Mouse (Mus musculus) hindbrain, embryonic 11.5 days (tissue): ENCODE data around the gene Hsd11b2. TPM values are rescaled to one million over a fixed set of nuclear protein-coding genes. Genes with fewer than 3 reads are reported as not detected.

Experiments
- ATAC-seq: fragments of 200-750 bp; cut with Nextera tagmentation; 2 replicates; pipeline ENCODE4 v1.8.0; 2017; ENCODE audit warnings: mild to moderate bottlenecking, moderate TSS enrichment, moderate library complexity; ENCODE audit not compliant: low FRiP score
- DNase-seq: peaks from one replicate; pipeline ENCODE4 v3.0.0-alpha.2; 2015; ENCODE audit warnings: low spot score
- H3K27ac ChIP-seq: fragments of 300-500 bp; sonication (generic); 2 replicates; pipeline ENCODE4 v1.5.1; 2014; ENCODE audit warnings: mild to moderate bottlenecking, low read depth, low read length
- H3K27me3 ChIP-seq: fragments of 300-500 bp; sonication (generic); 2 replicates; pipeline ENCODE4 v1.6.1; 2014; ENCODE audit warnings: mild to moderate bottlenecking, low read length, moderate library complexity, mixed read lengths; ENCODE audit not compliant: control insufficient read depth, insufficient read depth
- H3K36me3 ChIP-seq: fragments of 300-500 bp; sonication (generic); 2 replicates; pipeline ENCODE4 v1.6.1; 2014; ENCODE audit warnings: mild to moderate bottlenecking, low read length, moderate library complexity, mixed read lengths; ENCODE audit not compliant: control insufficient read depth, insufficient read depth
- H3K4me1 ChIP-seq: fragments of 300-500 bp; sonication (generic); replicated peaks from 2 replicates; pipeline ENCODE4 v1.6.1; 2014; ENCODE audit warnings: low read length, mixed read lengths; ENCODE audit not compliant: control insufficient read depth, insufficient read depth
- H3K4me2 ChIP-seq: fragments of 300-500 bp; sonication (generic); replicated peaks from 2 replicates; pipeline ENCODE4 v1.6.1; 2014; ENCODE audit warnings: mild to moderate bottlenecking, low read depth, low read length
- H3K4me3 ChIP-seq: fragments of 300-500 bp; sonication (generic); 2 replicates; pipeline ENCODE4 v1.5.1; 2014; ENCODE audit warnings: low read depth, low read length
- H3K9ac ChIP-seq: fragments of 300-500 bp; sonication (generic); 2 replicates; pipeline ENCODE4 v1.6.1; 2014; ENCODE audit warnings: low read depth, low read length
- H3K9me3 ChIP-seq: fragments of 300-500 bp; sonication (generic); 2 replicates; pipeline ENCODE4 v1.6.1; 2016; ENCODE audit warnings: low read length; ENCODE audit not compliant: control insufficient read depth
- WGBS: fragments of 180-500 bp; shearing (Covaris S2); extraction: QIAGEN DNeasy Blood & Tissue Kit; methylation state at CpG from one replicate; pipeline ENCODE4 v1.1.7; 2014; 5-methylcytosine and 5-hydroxymethylcytosine counted together
- polyA plus RNA-seq: library from polyadenylated mRNA; unstranded; fragments of >200 nt; fragmentation: Nextera tagmentation; extraction: Ambion mirVana; gene quantifications from 2 replicates; pipeline ENCODE4 v1.2.1, GENCODE M21; 2014

Gene Hsd11b2
- polyA plus RNA-seq = 19.6 and 21.1 TPM in 2 replicates

GRCm38 (mm10) chr8:105518436-105519313 lies at the start of gene Hsd11b2:
Gene Hsd11b2 (plus strand): TSS chr8:105518755.
- under 1% methylated on average over 66 of the region's 68 CpGs for WGBS
- H3K9me3 ChIP-seq = no peaks in the 10 kb centered on the region
- peak; percentile 68 for ATAC-seq
- H3K36me3 ChIP-seq = peaks cover 5% of the 10 kb centered on the region; the same call in 1 of the 2 replicates
- H3K4me1 ChIP-seq = peaks cover 23% of the 10 kb centered on the region
- H3K27me3 ChIP-seq = peaks cover 2% of the 10 kb centered on the region; the same call in 1 of the 2 replicates
- peak within 1 kb of the TSS; percentile 84 for H3K9ac ChIP-seq
- peak; percentile 75 for DNase-seq
- peak within 1 kb of the TSS; percentile 95 for H3K4me2 ChIP-seq
- peak within 1 kb of the TSS; percentile 56 for H3K4me3 ChIP-seq
- H3K27ac ChIP-seq = peak within 1 kb of the TSS; percentile 54

GRCm38 (mm10) chr8:105469041-105469695 lies 49.4 kb upstream of the Hsd11b2 start:
- Histone ChIP-seq H3K9me3 (no peaks in the 10 kb centered on the region), H3K27me3 (peaks cover 6% of the 10 kb centered on the region), H3K4me1 (peaks cover 29% of the 10 kb centered on the region), H3K27ac (peak overlapping the region; percentile 91), H3K9ac (peak overlapping the region; percentile 42), H3K36me3 (0 out of 2 replicates have a peak, but pooled peaks cover 2% of the 10 kb centered on the region), H3K4me2 (peak overlapping the region; percentile 65), H3K4me3 (no peak overlapping the region)
- DNase-seq (peak; percentile 74), ATAC-seq (peak; percentile 60)
- WGBS = 33% methylated on average over 6 of the region's 6 CpGs

DNA sequence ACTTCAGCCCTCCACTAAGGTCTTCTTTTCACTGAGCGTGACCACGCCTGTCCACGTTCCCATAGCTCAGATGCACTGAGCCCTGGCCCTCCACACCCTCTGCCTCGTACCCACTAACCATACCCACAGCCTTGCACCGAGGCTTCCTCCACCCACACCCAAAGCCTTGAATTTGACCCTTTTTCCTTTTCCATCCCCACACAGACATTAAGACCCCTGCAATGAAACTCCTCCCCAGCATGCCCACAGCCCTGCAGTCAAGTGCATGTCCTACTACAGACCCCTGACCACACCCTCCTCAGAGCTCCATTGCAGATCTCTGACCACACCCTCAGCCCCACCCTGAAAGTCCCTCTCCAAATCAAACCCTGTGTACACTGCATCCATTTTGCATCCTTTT lies 48.7 kb upstream of the Hsd11b2 start:
- peak overlapping the region; percentile 54 for H3K9ac ChIP-seq
- 91% methylated on average over 5 of the region's 5 CpGs for WGBS
- H3K4me1 ChIP-seq = peaks cover 34% of the 10 kb centered on the region
- DNase-seq (peak; percentile 11), ATAC-seq (no peak)
- H3K27ac ChIP-seq = peak overlapping the region; percentile 91
- H3K9me3 ChIP-seq = no peaks in the 10 kb centered on the region
- H3K27me3 ChIP-seq = peaks cover 6% of the 10 kb centered on the region
- peak overlapping the region; percentile 43 for H3K4me3 ChIP-seq
- H3K4me2 ChIP-seq = peak overlapping the region; percentile 65
- H3K36me3 ChIP-seq = 0 out of 2 replicates have a peak, but pooled peaks cover 2% of the 10 kb centered on the region

- Histone ChIP-seq H3K36me3 (0 out of 2 replicates have a peak, but pooled peaks cover 2% of the 10 kb centered on the region), H3K9ac (peak overlapping the region; percentile 54), H3K4me1 (peaks cover 38% of the 10 kb centered on the region), H3K27ac (peak overlapping the region; percentile 91), H3K27me3 (peaks cover 8% of the 10 kb centered on the region), H3K4me2 (peak overlapping the region; percentile 65), H3K9me3 (no peaks in the 10 kb centered on the region), H3K4me3 (peak overlapping the region; percentile 43)
- ATAC-seq (no peak), DNase-seq (no peak)
- WGBS = 59% methylated on average over 5 of the region's 5 CpGs
Measured at GRCm38 (mm10) chr8:105470262-105470661, 48.3 kb upstream of the Hsd11b2 start.

DNA sequence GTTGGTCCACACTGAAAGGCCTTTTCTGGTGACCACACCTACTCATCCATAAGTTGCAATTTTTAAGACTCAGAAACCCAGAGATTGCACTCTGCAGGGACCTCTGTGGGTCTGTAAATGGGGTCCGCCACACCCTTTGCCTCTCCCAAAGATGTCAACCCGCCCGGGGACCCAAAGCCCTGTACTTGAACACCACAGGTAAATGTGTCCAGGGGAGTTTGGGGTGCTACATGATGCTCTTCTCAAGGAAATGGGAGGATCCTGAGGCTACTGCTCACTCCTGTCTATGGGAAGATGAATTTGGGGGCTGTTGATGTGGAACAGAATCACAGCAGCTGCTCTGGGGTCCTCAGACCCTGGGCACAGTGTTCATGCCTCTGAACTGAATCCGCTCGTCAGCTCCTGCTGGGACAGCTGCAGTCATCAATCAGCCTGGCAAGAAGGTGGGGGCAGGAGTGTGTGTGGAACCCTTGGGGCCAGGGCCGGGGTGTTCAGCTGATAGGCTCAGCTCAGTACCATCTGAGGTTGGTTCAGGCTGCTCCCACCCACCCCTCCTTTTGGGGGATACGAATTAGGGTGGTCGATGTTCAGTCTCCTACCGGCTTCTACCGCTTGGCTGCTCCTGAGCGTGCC lies 47.8 kb upstream of the Hsd11b2 start:
- no peaks in the 10 kb centered on the region for H3K9me3 ChIP-seq
- peak overlapping the region; percentile 65 for H3K4me2 ChIP-seq
- peaks cover 40% of the 10 kb centered on the region for H3K4me1 ChIP-seq
- DNase-seq (no peak), ATAC-seq (peak; percentile 84)
- peak overlapping the region; percentile 43 for H3K4me3 ChIP-seq
- peak overlapping the region; percentile 91 for H3K27ac ChIP-seq
- H3K36me3 ChIP-seq = 0 out of 2 replicates have a peak, but pooled peaks cover 2% of the 10 kb centered on the region
- peaks cover 8% of the 10 kb centered on the region for H3K27me3 ChIP-seq
- WGBS = 18% methylated on average over 11 of the region's 11 CpGs
- peak overlapping the region; percentile 54 for H3K9ac ChIP-seq

DNA sequence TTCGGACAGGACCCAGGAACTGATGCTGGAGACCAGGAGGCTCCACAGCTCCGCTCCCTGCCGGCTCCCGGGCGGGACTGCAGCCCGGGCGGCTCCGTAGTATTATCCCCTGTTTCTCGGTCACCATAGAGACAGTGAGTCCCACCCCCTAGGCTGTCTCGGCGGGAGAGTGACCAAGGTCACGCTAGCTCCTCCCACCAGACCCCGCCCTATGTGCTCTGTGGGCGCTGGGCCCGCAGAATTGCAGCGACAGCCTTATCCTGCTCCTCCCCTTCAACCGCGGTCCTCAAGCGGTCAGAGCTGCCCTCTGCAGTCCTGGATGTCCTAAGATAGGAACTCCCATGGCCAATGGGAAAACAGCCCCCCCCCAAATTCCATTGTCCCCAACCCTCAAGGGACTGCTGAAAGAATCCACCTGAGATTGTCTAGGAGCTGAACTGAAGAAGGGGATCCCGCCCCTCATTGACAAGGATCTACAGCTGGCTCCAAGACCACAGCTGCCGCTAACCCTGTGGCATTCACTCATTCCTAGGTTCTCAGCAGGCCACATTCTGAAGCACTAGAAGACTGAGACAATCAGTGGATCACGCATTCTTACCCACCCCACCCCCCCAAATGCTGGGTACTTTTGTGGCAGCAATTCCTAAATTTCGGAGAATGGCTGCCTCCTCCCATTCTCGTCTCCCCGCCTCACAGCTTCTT lies 47.1 kb upstream of the Hsd11b2 start, which contains the start of gene Tppp3:
Gene Tppp3, minus strand, starts transcription at position 213 of the 702 bp plus-strand sequence.
- H3K4me2 ChIP-seq = peak within 1 kb of the TSS; percentile 65
- peak within 1 kb of the TSS; percentile 91 for H3K27ac ChIP-seq
- H3K9me3 ChIP-seq = no peaks in the 10 kb centered on the region
- H3K4me3 ChIP-seq = peak within 1 kb of the TSS; percentile 43
- 0 out of 2 replicates have a peak, but pooled peaks cover 2% of the 10 kb centered on the region for H3K36me3 ChIP-seq
- H3K27me3 ChIP-seq = peaks cover 8% of the 10 kb centered on the region
- H3K9ac ChIP-seq = peak within 1 kb of the TSS; percentile 54
- WGBS = 4% methylated on average over 25 of the region's 25 CpGs
- ATAC-seq = peak; percentile 92
- H3K4me1 ChIP-seq = peaks cover 40% of the 10 kb centered on the region
- peak; percentile 95 for DNase-seq

DNA sequence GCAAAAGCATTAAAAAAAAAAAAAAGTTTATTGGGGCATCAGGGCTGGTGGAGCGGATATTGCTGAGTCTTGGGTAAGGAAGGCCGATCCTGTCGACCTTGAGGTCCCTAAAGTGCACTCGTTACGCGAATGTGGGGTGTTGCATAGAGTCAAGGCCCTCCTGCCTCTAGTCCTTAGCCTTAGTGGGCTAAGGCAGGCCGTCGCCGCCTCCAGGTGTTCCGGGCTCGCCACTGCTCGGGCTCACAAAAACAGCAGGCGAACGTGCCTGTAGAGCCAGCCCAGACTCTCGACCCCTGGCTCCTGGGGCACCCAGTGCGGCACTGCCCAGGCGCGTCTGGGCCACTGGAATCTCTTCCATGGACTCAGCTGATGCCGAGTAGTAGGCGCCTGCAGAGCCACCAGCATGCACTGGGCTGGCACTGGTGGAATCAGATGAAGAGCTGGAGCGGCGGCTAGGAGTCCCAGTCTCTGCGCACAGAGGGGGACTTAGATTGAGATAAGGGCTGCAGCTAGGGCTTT lies 46.1 kb upstream of the Hsd11b2 start:
- WGBS = 14% methylated on average over 23 of the region's 23 CpGs
- H3K27me3 ChIP-seq = peaks cover 8% of the 10 kb centered on the region
- H3K36me3 ChIP-seq = no peaks in the 10 kb centered on the region
- H3K9ac ChIP-seq = no peak overlapping the region
- ATAC-seq = no peak
- peaks cover 40% of the 10 kb centered on the region for H3K4me1 ChIP-seq
- no peak overlapping the region for H3K4me3 ChIP-seq
- no peak overlapping the region for H3K27ac ChIP-seq
- H3K9me3 ChIP-seq = no peaks in the 10 kb centered on the region
- peak; percentile 34 for DNase-seq
- no peak overlapping the region; the same call in 1 of the 2 replicates for H3K4me2 ChIP-seq
